Mouse (Mus musculus): ENCODE results near the gene Rpl3. TPM values are rescaled to one million over a fixed set of nuclear protein-coding genes. Genes with fewer than 3 reads are reported as not detected.

Rpl3 gene
- polyA plus RNA-seq, 2 experiments, result 765 to 774 TPM

GRCm38 (mm10) chr15:80100871-80101270 lies 9.2 kb upstream of the Rpl3 start:
- H3K36me3 ChIP-seq (replicated peaks; ENCODE audit: control insufficient read depth, insufficient read depth, low read depth), result no peaks in the 10 kb centered on the region
- H3K4me2 ChIP-seq (ENCODE audit: low read depth), result no peak overlapping the region
- no peak overlapping the region for H3K4me3 ChIP-seq (ENCODE audit: insufficient read depth in 1 of 2, low read depth in 2 of 2, low read length in 2 of 2)
- no peaks in the 10 kb centered on the region for H3K27me3 ChIP-seq (ENCODE audit: control insufficient read depth, insufficient read depth, low read length)
- no peak for DNase-seq (ENCODE audit: low read depth in 3 of 3, low spot score in 3 of 3)
- H3K27ac ChIP-seq, result no peak overlapping the region
- no peak overlapping the region for H3K9ac ChIP-seq (replicated peaks)
- ATAC-seq (ENCODE audit: insufficient read depth), result no peak
- H3K4me1 ChIP-seq (replicated peaks; ENCODE audit: control insufficient read depth in 2 of 2, insufficient read depth in 2 of 2, low read length in 1 of 2), result peaks cover 37 to 49% of the 10 kb centered on the region in 2 experiments
- H3K9me3 ChIP-seq (ENCODE audit: control insufficient read depth, low read length), result no peaks in the 10 kb centered on the region
- TF ChIP-seq EP300 (IDR thresholded peaks at IDR 0.05; ENCODE audit: low read depth) (no peak), CTCF (IDR thresholded peaks at IDR 0.05; ENCODE audit: low read depth) (no peak)
- WGBS (ENCODE audit: insufficient replicate concordance), result 63% methylated on average over 10 of the region's 10 CpGs

GRCm38 (mm10) chr15:80100196-80100595 lies 8.5 kb upstream of the Rpl3 start:
- DNase-seq (ENCODE audit: low read depth in 3 of 3, low spot score in 3 of 3) (no peak), ATAC-seq (ENCODE audit: insufficient read depth) (no peak)
- H3K27me3 ChIP-seq (ENCODE audit: control insufficient read depth, insufficient read depth, low read length), result no peaks in the 10 kb centered on the region
- H3K9me3 ChIP-seq (ENCODE audit: control insufficient read depth, low read length), result no peaks in the 10 kb centered on the region
- H3K4me1 ChIP-seq (replicated peaks; ENCODE audit: control insufficient read depth in 2 of 2, insufficient read depth in 2 of 2, low read length in 1 of 2), result peaks cover 37 to 46% of the 10 kb centered on the region in 2 experiments
- no peaks in the 10 kb centered on the region for H3K36me3 ChIP-seq (replicated peaks; ENCODE audit: control insufficient read depth, insufficient read depth, low read depth)
- no peak overlapping the region for H3K27ac ChIP-seq
- H3K4me2 ChIP-seq (ENCODE audit: low read depth), result no peak overlapping the region
- 74% methylated on average over 3 of the region's 3 CpGs for WGBS (ENCODE audit: insufficient replicate concordance)
- H3K9ac ChIP-seq (replicated peaks), result no peak overlapping the region
- TF ChIP-seq EP300 (IDR thresholded peaks at IDR 0.05; ENCODE audit: low read depth) (no peak), CTCF (IDR thresholded peaks at IDR 0.05; ENCODE audit: low read depth) (no peak)
- H3K4me3 ChIP-seq (ENCODE audit: insufficient read depth in 1 of 2, low read depth in 2 of 2, low read length in 2 of 2), result no peak overlapping the region

DNA sequence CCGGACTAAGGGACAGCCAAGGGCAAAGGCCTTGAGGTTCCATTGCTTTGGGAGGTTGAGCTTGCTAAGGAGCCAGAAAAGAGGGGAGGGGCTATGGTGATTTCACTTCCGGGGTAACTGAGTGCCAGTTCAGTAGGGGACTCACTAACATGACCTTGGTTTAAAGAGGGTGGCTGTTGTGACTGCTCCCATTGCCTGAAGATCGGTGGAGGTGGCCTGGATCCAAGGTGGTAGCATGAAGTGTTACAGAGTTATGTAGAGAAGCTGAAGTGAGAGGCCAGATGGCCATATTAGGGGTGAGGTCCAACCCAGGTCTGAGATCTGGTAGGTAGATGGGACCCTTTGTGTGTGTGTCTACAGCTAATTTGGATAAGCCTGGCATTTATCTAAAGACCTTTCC lies 7.8 kb upstream of the Rpl3 start:
- peaks cover 35 to 44% of the 10 kb centered on the region in 2 experiments for H3K4me1 ChIP-seq (replicated peaks; ENCODE audit: control insufficient read depth in 2 of 2, insufficient read depth in 2 of 2, low read length in 1 of 2)

DNA sequence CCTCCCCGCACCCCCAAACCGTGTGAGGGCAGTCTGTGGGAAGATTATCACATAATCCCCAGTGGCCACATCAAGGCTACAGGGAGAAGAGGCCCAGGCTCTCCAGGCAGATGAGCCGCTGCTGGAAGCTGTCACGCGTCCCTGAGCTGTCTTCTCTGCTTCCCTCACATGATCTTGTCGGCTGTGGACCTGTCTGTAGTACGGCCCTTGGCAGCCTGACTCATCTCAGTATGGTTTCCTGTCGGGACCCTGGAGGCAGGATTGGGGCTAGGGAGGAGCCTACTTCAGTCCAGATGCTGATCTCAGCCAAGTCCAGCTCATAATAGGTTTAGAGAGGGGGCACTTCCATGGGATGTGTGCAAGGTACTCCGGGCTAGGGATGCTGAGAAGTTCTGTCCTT lies 7.1 kb upstream of the Rpl3 start:
- DNase-seq (ENCODE audit: low read depth in 3 of 3, low spot score in 3 of 3) (no peak), ATAC-seq (ENCODE audit: insufficient read depth) (no peak)
- Histone ChIP-seq H3K9ac (replicated peaks) (peak overlapping the region; percentile 61), H3K27me3 (ENCODE audit: control insufficient read depth, insufficient read depth, low read length) (no peaks in the 10 kb centered on the region), H3K4me1 (replicated peaks; ENCODE audit: control insufficient read depth in 2 of 2, insufficient read depth in 2 of 2, low read length in 1 of 2) (peaks cover 35 to 44% of the 10 kb centered on the region in 2 experiments), H3K36me3 (replicated peaks; ENCODE audit: control insufficient read depth, insufficient read depth, low read depth) (no peaks in the 10 kb centered on the region), H3K4me2 (ENCODE audit: low read depth) (peak overlapping the region; percentile 69), H3K27ac (peak overlapping the region; percentile 91), H3K4me3 (ENCODE audit: insufficient read depth in 1 of 2, low read depth in 2 of 2, low read length in 2 of 2) (peak overlapping the region; percentile 52 to 54), H3K9me3 (ENCODE audit: control insufficient read depth, low read length) (no peaks in the 10 kb centered on the region)
- WGBS (ENCODE audit: insufficient replicate concordance), result 26% methylated on average over 9 of the region's 9 CpGs
- TF ChIP-seq CTCF (IDR thresholded peaks at IDR 0.05; ENCODE audit: low read depth) (peak; percentile 13; the same call in 1 of the 2 replicates), EP300 (IDR thresholded peaks at IDR 0.05; ENCODE audit: low read depth) (no peak)

More for the DNA sequence above, 7.8 kb upstream of the Rpl3 start:
- Histone ChIP-seq H3K4me3 (ENCODE audit: insufficient read depth in 1 of 2, low read depth in 2 of 2, low read length in 2 of 2) (no peak overlapping the region), H3K27me3 (ENCODE audit: control insufficient read depth, insufficient read depth, low read length) (no peaks in the 10 kb centered on the region), H3K9me3 (ENCODE audit: control insufficient read depth, low read length) (no peaks in the 10 kb centered on the region), H3K9ac (replicated peaks) (no peak overlapping the region), H3K4me2 (ENCODE audit: low read depth) (peak overlapping the region; percentile 69; the same call in 1 of the 2 replicates), H3K27ac (peak overlapping the region; percentile 1), H3K36me3 (replicated peaks; ENCODE audit: control insufficient read depth, insufficient read depth, low read depth) (no peaks in the 10 kb centered on the region)
- DNase-seq (ENCODE audit: low read depth in 3 of 3, low spot score in 3 of 3) (no peak), ATAC-seq (ENCODE audit: insufficient read depth) (no peak)
- no peak for TF ChIP-seq EP300 (IDR thresholded peaks at IDR 0.05; ENCODE audit: low read depth)
- TF ChIP-seq CTCF (IDR thresholded peaks at IDR 0.05; ENCODE audit: low read depth), result no peak
- WGBS (ENCODE audit: insufficient replicate concordance), result 65% methylated on average over 3 of the region's 3 CpGs

DNA sequence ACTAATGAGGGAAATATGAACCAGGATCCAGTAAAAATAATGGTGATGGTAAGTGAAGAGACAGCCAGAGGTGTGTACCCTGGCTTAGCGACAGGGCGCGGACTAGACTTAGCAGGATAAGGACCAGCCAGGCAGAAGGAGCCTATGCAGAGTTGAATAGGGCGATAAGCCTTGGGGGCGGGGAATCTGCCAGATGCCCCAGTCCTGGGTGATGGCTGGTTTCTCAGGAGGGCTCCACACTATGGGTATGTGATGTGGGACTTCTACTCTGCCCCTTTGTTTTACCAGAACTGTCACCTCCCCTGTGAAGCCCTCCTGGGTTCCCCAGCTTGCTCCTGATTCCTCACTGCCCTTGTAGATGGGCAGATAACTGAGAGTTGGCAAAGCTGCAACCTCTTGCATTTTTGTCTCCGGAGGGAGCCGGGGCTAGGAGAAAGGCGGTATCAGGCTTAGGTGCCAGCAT lies 6.4 kb upstream of the Rpl3 start:
- Histone ChIP-seq H3K27ac (peak overlapping the region; percentile 91), H3K9me3 (ENCODE audit: control insufficient read depth, low read length) (no peaks in the 10 kb centered on the region), H3K4me2 (ENCODE audit: low read depth) (peak overlapping the region; percentile 69), H3K36me3 (replicated peaks; ENCODE audit: control insufficient read depth, insufficient read depth, low read depth) (no peaks in the 10 kb centered on the region), H3K4me1 (replicated peaks; ENCODE audit: control insufficient read depth in 2 of 2, insufficient read depth in 2 of 2, low read length in 1 of 2) (peaks cover 35 to 44% of the 10 kb centered on the region in 2 experiments), H3K27me3 (ENCODE audit: control insufficient read depth, insufficient read depth, low read length) (no peaks in the 10 kb centered on the region), H3K4me3 (ENCODE audit: insufficient read depth in 1 of 2, low read depth in 2 of 2, low read length in 2 of 2) (peak overlapping the region; percentile 52 to 54), H3K9ac (replicated peaks) (peak overlapping the region; percentile 64)
- peak; percentile 80 to 84 (median 82) for DNase-seq (ENCODE audit: low read depth in 3 of 3, low spot score in 3 of 3)
- peak; percentile 64 for TF ChIP-seq EP300 (IDR thresholded peaks at IDR 0.05; ENCODE audit: low read depth)
- TF ChIP-seq CTCF (IDR thresholded peaks at IDR 0.05; ENCODE audit: low read depth), result 0 out of 2 replicates have a peak, but pooled peaks have one; percentile 0
- peak; percentile 91 for ATAC-seq (ENCODE audit: insufficient read depth)
- 22% methylated on average over 8 of the region's 8 CpGs for WGBS (ENCODE audit: insufficient replicate concordance)
